Comparison of ENCODE assay signal across 18 mouse cellular contexts in the genomic region with DNA sequence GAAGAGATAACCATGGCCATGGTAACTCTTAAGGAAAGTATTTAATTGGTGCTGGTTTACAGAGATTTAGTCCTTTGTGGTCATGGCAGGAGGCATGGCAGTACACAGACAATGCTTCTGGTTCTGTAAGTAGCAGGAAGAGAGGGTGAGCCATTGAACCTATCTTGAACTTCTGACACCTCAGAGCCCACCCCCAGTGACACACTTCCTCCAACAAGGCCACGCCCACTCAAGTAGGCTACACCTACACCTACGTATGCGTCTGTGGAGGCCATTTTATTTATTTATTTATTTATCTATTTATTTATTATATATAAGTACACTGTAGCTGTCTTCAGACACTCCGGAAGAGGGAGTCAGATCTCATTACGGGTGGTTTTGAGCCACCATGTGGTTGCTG.
"Had no signal": no experiment of that assay in that cellular context is flagged by ENCODE, and none has a peak within 500 bp of the region (broad histone marks: within the 10 kb centered on the region; RNA-seq: fewer than 3 reads in every experiment).

No protein-coding gene starts in this region.

- H3K4me1 ChIP-seq: lung, embryonic 15.5 days; midbrain, embryonic 15.5 days; stomach, embryonic 15.5 days had no signal

- H3K9ac ChIP-seq: liver, postnatal 0 days; lung, embryonic 15.5 days; midbrain, embryonic 13.5 days; midbrain, embryonic 15.5 days; neural tube, embryonic 12.5 days; stomach, embryonic 15.5 days had no signal

- H3K4me3 ChIP-seq: lung, embryonic 15.5 days; megakaryocyte, embryonic 14.5 days; midbrain, embryonic 13.5 days; midbrain, embryonic 15.5 days; neural tube, embryonic 12.5 days; stomach, embryonic 15.5 days had no signal

- H3K27me3 ChIP-seq: lung, embryonic 15.5 days; megakaryocyte, embryonic 14.5 days; midbrain, embryonic 13.5 days; midbrain, embryonic 15.5 days; neural tube, embryonic 12.5 days; stomach, embryonic 15.5 days had no signal

- H3K36me3 ChIP-seq: lung, embryonic 15.5 days; midbrain, embryonic 15.5 days had no signal

- ATAC-seq: liver, postnatal 0 days; lung, postnatal 0 days; midbrain, embryonic 13.5 days; midbrain, embryonic 15.5 days had no signal

- DNase-seq: liver, postnatal 0 days; lung, adult 2 months; lung, postnatal 14 days; lung, postnatal 36 days; right cerebral cortex, postnatal 14 days; thymus, adult 2 months; thymus, postnatal 25 days; thymus, postnatal 4 days had no signal

- H3K27ac ChIP-seq: lung, embryonic 15.5 days; macrophage; midbrain, embryonic 13.5 days; midbrain, embryonic 15.5 days; neural tube, embryonic 12.5 days; stomach, embryonic 15.5 days; stomach, postnatal 0 days had no signal

- H3K4me2 ChIP-seq: lung, embryonic 15.5 days; midbrain, embryonic 11.5 days; midbrain, embryonic 13.5 days; midbrain, embryonic 15.5 days; neural tube, embryonic 12.5 days; stomach, embryonic 15.5 days had no signal

- H3K9me3 ChIP-seq: lung, embryonic 15.5 days; megakaryocyte, embryonic 14.5 days; midbrain, embryonic 13.5 days; midbrain, embryonic 15.5 days; neural tube, embryonic 12.5 days; stomach, embryonic 15.5 days had no signal
